Comparison of ENCODE assay signal across 13 mouse cellular contexts in the genomic region with DNA sequence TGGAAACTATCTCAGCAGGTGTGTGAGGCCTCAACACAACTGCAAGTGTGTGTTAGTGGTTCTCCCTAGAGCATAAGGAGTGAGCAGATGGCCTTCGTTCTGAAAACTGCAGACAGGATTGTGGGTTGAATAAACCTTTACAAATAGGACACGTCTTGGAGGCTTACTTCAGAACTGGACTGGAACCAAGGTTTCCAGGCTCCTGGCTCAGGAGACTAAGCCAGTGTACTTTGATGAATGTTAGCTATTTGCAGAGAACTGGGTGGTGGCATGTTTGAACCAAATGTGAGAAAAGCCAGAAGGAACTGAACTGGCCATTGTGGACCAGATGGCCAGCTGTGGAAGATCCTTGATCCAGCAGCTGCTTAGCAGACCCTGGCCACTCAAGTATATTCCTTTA. TPM values are rescaled to one million over a fixed set of nuclear protein-coding genes. Genes with fewer than 3 reads are reported as not detected.
A peak's percentile ranks its signal among the peaks of the same experiment; 100 is the strongest.
DNase-seq lines count a peak whose midpoint lies in the region; ATAC-seq and TF ChIP-seq lines count a peak whose summit lies in the region.
"Had no signal": no experiment of that assay in that cellular context is flagged by ENCODE, and none has a peak within 500 bp of the region (broad histone marks: within the 10 kb centered on the region; RNA-seq: fewer than 3 reads in every experiment).

No protein-coding gene starts in this region.

- no peak for ATAC-seq in heart, embryonic 12.5 days (ENCODE audit: insufficient number of reproducible peaks, low FRiP score)
- peak; percentile 48; the same call in 1 of the 2 replicates for ATAC-seq in intestine, embryonic 16.5 days
- no peak for ATAC-seq in granulocyte monocyte progenitor cell, adult 5-6 weeks (replicated peaks; ENCODE audit: poor library complexity, severe bottlenecking)

- WGBS in heart, embryonic 12.5 days: 64% methylated on average over 2 of the region's 2 CpGs
- WGBS in lung, adult 2 months: 53% methylated on average over 2 of the region's 2 CpGs
- WGBS in intestine, embryonic 16.5 days: 42% methylated on average over 2 of the region's 2 CpGs

- DNase-seq in heart, adult 11 months: peak; percentile 94
- peak; percentile 17 for DNase-seq in lung, postnatal 36 days
- DNase-seq in lung, adult 2 months: no peak
- peak; percentile 52 to 60 for DNase-seq in cerebellum, postnatal 25 days
- no peak for DNase-seq in adrenal gland, adult 2 months
- DNase-seq: thymus, postnatal 36 days had no signal

- peaks cover 17% of the 10 kb centered on the region for H3K4me1 ChIP-seq in heart, embryonic 12.5 days (replicated peaks)
- H3K4me1 ChIP-seq in lung, adult 2 months (ENCODE audit: control insufficient read depth, insufficient read depth, low read length): no peaks in the 10 kb centered on the region
- peaks cover 9% of the 10 kb centered on the region for H3K4me1 ChIP-seq in intestine, embryonic 16.5 days (ENCODE audit: control insufficient read depth, insufficient read depth, low read length)

- H3K4me2 ChIP-seq in heart, embryonic 12.5 days: no peak overlapping the region
- H3K4me2 ChIP-seq in intestine, embryonic 16.5 days (ENCODE audit: low read depth, low read length): no peak overlapping the region

- peaks cover 49% of the 10 kb centered on the region for H3K36me3 ChIP-seq in heart, embryonic 12.5 days
- peaks cover 7% of the 10 kb centered on the region for H3K36me3 ChIP-seq in intestine, embryonic 16.5 days (ENCODE audit: control insufficient read depth, insufficient read depth, low read length)

- no peak overlapping the region for H3K9ac ChIP-seq in heart, embryonic 12.5 days
- H3K9ac ChIP-seq in intestine, embryonic 16.5 days (ENCODE audit: low read depth, low read length): no peak overlapping the region

- H3K9me3 ChIP-seq in heart, embryonic 12.5 days (replicated peaks): no peaks in the 10 kb centered on the region; the same call in 1 of the 2 replicates
- H3K9me3 ChIP-seq in intestine, embryonic 16.5 days (ENCODE audit: control insufficient read depth, low read length): no peaks in the 10 kb centered on the region

- no peak overlapping the region for H3K27ac ChIP-seq in heart, embryonic 12.5 days (ENCODE audit: poor library complexity, severe bottlenecking)
- H3K27ac ChIP-seq in intestine, embryonic 16.5 days (ENCODE audit: low read length): no peak overlapping the region
- H3K27ac ChIP-seq: heart, adult 2 months had no signal

- no peak overlapping the region for H3K4me3 ChIP-seq in heart, embryonic 12.5 days
- no peak overlapping the region for H3K4me3 ChIP-seq in lung, adult 2 months (replicated peaks; ENCODE audit: extremely low read depth, low read depth, low read length)
- H3K4me3 ChIP-seq in intestine, embryonic 16.5 days (ENCODE audit: low read length): no peak overlapping the region
- H3K4me3 ChIP-seq: heart, adult 2 months had no signal

- no peak for TF ChIP-seq POLR2A in lung, adult 2 months (IDR thresholded peaks at IDR 0.05; ENCODE audit: borderline replicate concordance, extremely low read depth, low read depth, low read length)

- H3K27me3 ChIP-seq in heart, embryonic 12.5 days (replicated peaks): no peaks in the 10 kb centered on the region
- no peaks in the 10 kb centered on the region for H3K27me3 ChIP-seq in intestine, embryonic 16.5 days (replicated peaks; ENCODE audit: control insufficient read depth, insufficient read depth, low read length)
- H3K27me3 ChIP-seq: CH12.LX had no signal

- no peak for TF ChIP-seq CTCF in lung, adult 2 months (IDR thresholded peaks at IDR 0.05; ENCODE audit: insufficient read depth, low read length)

RNA-seq across cellular contexts. Expression of a gene that starts 8.6 kb away (rescaled TPM):
- 0.48 and 0.78 TPM in 2 replicates for polyA plus RNA-seq in heart, embryonic 12.5 days (2016; fragmentation: Nextera tagmentation; extraction: Ambion mirVana)
- 0.98 TPM in 1 of 2 replicates, not detected in the other for polyA plus RNA-seq in lung, adult 2 months (2012; rRNA removed)
- polyA plus RNA-seq in intestine, embryonic 16.5 days (2015; fragmentation: Nextera tagmentation; extraction: Ambion mirVana): 0.46 TPM in 1 of 2 replicates, not detected in the other
- total RNA-seq in granulocyte monocyte progenitor cell, adult 5-6 weeks (2014; fragmentation: Nextera tagmentation): not detected in 2 replicates
- total RNA-seq in granulocyte monocyte progenitor cell, adult 5-6 weeks (2017): not detected in 2 replicates
- not detected for total RNA-seq in adrenal gland, adult 2 months (2021)
- 0.79 and 1.2 TPM in 2 replicates for polyA plus RNA-seq in adrenal gland, adult 2 months (2012; rRNA removed)
- total RNA-seq: heart, adult 2 months had no signal

RNA-seq across cellular contexts. Expression of a gene that starts 13.3 kb away (rescaled TPM):
- 0.13 and 0.15 TPM in 2 replicates for polyA plus RNA-seq in heart, embryonic 12.5 days (2016; fragmentation: Nextera tagmentation; extraction: Ambion mirVana)
- 0.07 TPM in 2 replicates for polyA plus RNA-seq in lung, adult 2 months (2012; rRNA removed)
- polyA plus RNA-seq in intestine, embryonic 16.5 days (2015; fragmentation: Nextera tagmentation; extraction: Ambion mirVana): 0.09 TPM in 1 of 2 replicates, not detected in the other
- total RNA-seq in granulocyte monocyte progenitor cell, adult 5-6 weeks (2014; fragmentation: Nextera tagmentation): not detected in 2 replicates
- total RNA-seq in granulocyte monocyte progenitor cell, adult 5-6 weeks (2017): not detected in 2 replicates
- total RNA-seq in adrenal gland, adult 2 months (2021): not detected
- polyA plus RNA-seq in adrenal gland, adult 2 months (2012; rRNA removed): not detected in 2 replicates
- total RNA-seq: heart, adult 2 months; left cerebral cortex, adult 8-10 months had no signal
- polyA plus RNA-seq: embryonic facial prominence, embryonic 11.5 days; heart, adult 2 months had no signal

RNA-seq across cellular contexts. Expression of a gene that starts 20.4 kb away (rescaled TPM):
- 0.27 and 0.87 TPM in 2 replicates for polyA plus RNA-seq in heart, embryonic 12.5 days (2016; fragmentation: Nextera tagmentation; extraction: Ambion mirVana)
- 1.2 and 1.8 TPM in 2 replicates for polyA plus RNA-seq in lung, adult 2 months (2012; rRNA removed)
- 1.4 and 1.6 TPM in 2 replicates for polyA plus RNA-seq in intestine, embryonic 16.5 days (2015; fragmentation: Nextera tagmentation; extraction: Ambion mirVana)
- 1.8 and 7.0 TPM in 2 replicates for total RNA-seq in granulocyte monocyte progenitor cell, adult 5-6 weeks (2014; fragmentation: Nextera tagmentation)
- 2.4 TPM in 1 of 2 replicates, not detected in the other for total RNA-seq in granulocyte monocyte progenitor cell, adult 5-6 weeks (2017)
- total RNA-seq in adrenal gland, adult 2 months (2021): 1 to 10 TPM; 1.5 to 1.6 TPM
- polyA plus RNA-seq in adrenal gland, adult 2 months (2012; rRNA removed): 3.3 and 4.3 TPM in 2 replicates

RNA-seq across cellular contexts. Expression of a gene that starts 31.4 kb away (rescaled TPM):
- polyA plus RNA-seq in heart, embryonic 12.5 days (2016; fragmentation: Nextera tagmentation; extraction: Ambion mirVana): 21.7 and 21.8 TPM in 2 replicates
- 9.8 and 12.6 TPM in 2 replicates for polyA plus RNA-seq in lung, adult 2 months (2012; rRNA removed)
- polyA plus RNA-seq in intestine, embryonic 16.5 days (2015; fragmentation: Nextera tagmentation; extraction: Ambion mirVana): 5.8 and 9.5 TPM in 2 replicates
- 32.0 and 45.2 TPM in 2 replicates for total RNA-seq in granulocyte monocyte progenitor cell, adult 5-6 weeks (2014; fragmentation: Nextera tagmentation)
- 7.5 and 9.9 TPM in 2 replicates for total RNA-seq in granulocyte monocyte progenitor cell, adult 5-6 weeks (2017)
- 1 to 10 TPM; 7.4 to 8.7 TPM for total RNA-seq in adrenal gland, adult 2 months (2021)
- polyA plus RNA-seq in adrenal gland, adult 2 months (2012; rRNA removed): 12.3 and 14.9 TPM in 2 replicates

Comparison
In these comparisons a context has a peak if more than half of its experiments do, and no peak if none do; other contexts are left out.
1. DNase-seq: peak in heart, adult 11 months (single experiment), lung, postnatal 36 days (single experiment) and cerebellum, postnatal 25 days (2 of 2); none in lung, adult 2 months (single experiment) and adrenal gland, adult 2 months (single experiment).